Mouse (Mus musculus) intestine, embryonic 15.5 days (tissue): ENCODE measurements at regions not wholly inside any gene's neighbourhood (a gene's known extent, or its start where the extent isn't known, plus 50 kb on each side); places are given as distances from the start of the nearest gene placed in this dataset.

Source experiments
- ATAC-seq: fragments of 200-750 bp; cut with Nextera tagmentation; 2 replicates; pipeline ENCODE4 v1.8.0; 2017; ENCODE audit warnings: moderate TSS enrichment, moderate library complexity
- H3K27ac ChIP-seq: fragments of 300-500 bp; sonication (generic); 2 replicates; pipeline ENCODE4 v1.5.1; 2015; ENCODE audit warnings: mild to moderate bottlenecking, inconsistent platforms
- H3K27me3 ChIP-seq: fragments of 300-500 bp; sonication (generic); replicated peaks from 2 replicates; pipeline ENCODE4 v1.6.1; 2015; ENCODE audit warnings: inconsistent platforms
- H3K36me3 ChIP-seq: fragments of 300-500 bp; sonication (generic); 2 replicates; pipeline ENCODE4 v1.6.1; 2015; ENCODE audit warnings: inconsistent platforms
- H3K4me1 ChIP-seq: fragments of 300-500 bp; sonication (generic); replicated peaks from 2 replicates; pipeline ENCODE4 v1.6.1; 2015; ENCODE audit warnings: inconsistent platforms
- H3K4me2 ChIP-seq: fragments of 300-500 bp; sonication (generic); replicated peaks from 2 replicates; pipeline ENCODE4 v1.6.1; 2015; ENCODE audit warnings: mild to moderate bottlenecking, inconsistent platforms
- H3K4me3 ChIP-seq: fragments of 300-500 bp; sonication (generic); replicated peaks from 2 replicates; pipeline ENCODE4 v1.5.1; 2015; ENCODE audit warnings: inconsistent platforms
- H3K9ac ChIP-seq: fragments of 300-500 bp; sonication (generic); 2 replicates; pipeline ENCODE4 v1.6.1; 2015; ENCODE audit warnings: inconsistent platforms
- H3K9me3 ChIP-seq: fragments of 300-500 bp; sonication (generic); 2 replicates; pipeline ENCODE4 v1.6.1; 2016; ENCODE audit warnings: inconsistent platforms
- WGBS: fragments of 180-500 bp; shearing (Covaris S2); methylation state at CpG from one replicate; pipeline ENCODE4 v1.1.7; 2015; 5-methylcytosine and 5-hydroxymethylcytosine counted together

DNA sequence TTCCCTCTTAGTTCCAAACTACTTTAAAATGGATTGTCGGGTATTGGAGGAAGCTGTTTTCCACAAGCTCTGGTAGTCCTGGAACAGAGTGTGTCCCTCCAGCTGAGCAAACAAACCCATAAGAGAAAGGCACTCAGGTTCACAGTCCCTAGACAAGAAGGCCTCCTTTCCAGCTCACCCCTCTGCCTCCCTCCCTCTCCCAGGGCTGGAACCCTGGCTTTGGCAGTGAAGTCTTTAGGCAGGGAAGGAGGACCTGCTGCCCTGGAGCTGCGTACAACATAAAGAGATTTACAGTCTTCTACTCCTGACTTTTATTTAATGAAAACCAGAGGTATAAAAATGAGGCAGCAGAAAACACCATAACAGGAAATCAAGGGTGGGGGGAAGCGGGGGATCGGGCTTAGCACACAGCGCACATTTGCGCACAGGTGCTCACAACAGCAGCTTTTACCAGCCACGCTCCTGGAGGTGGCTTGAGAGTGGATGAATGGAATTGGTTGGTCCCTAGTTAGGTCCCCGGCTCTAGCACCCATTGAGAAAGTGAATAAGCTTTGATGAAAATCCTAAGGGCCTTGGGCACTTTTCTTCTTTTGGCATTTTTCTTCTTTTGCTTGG is 143.0 kb upstream of the Gmds start:
- no peaks in the 10 kb centered on the region for H3K9me3 ChIP-seq
- H3K27ac ChIP-seq = no peak overlapping the region
- no peak for ATAC-seq
- no peak overlapping the region for H3K4me3 ChIP-seq
- H3K9ac ChIP-seq = no peak overlapping the region
- no peaks in the 10 kb centered on the region for H3K27me3 ChIP-seq
- H3K4me1 ChIP-seq = no peaks in the 10 kb centered on the region; the same call in 1 of the 2 replicates
- no peaks in the 10 kb centered on the region for H3K36me3 ChIP-seq
- 70% methylated on average over 8 of the region's 8 CpGs for WGBS
- H3K4me2 ChIP-seq = no peak overlapping the region

DNA sequence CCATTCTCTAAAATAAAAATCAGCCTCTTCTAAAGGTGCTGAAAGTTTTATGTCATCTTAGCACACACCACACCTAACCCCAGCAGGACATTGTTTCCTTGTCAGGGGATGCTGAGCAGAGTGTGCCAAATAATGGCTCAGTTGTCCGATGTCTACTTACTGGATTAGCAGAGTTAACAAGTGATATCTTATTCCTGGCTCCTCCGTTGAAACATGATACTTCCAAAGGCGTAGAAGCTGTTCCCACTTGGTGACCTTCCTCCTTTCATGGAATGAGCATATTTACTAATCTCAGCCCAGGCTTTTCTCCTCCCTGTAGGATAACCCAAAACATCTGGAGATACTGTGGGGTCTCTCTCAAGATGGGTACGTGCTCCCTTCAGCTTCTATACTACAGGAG is 141.5 kb upstream of the Gmds start:
- Histone ChIP-seq H3K36me3 (no peaks in the 10 kb centered on the region), H3K4me3 (no peak overlapping the region), H3K4me2 (no peak overlapping the region), H3K9ac (no peak overlapping the region), H3K27ac (no peak overlapping the region), H3K27me3 (no peaks in the 10 kb centered on the region), H3K9me3 (no peaks in the 10 kb centered on the region), H3K4me1 (no peaks in the 10 kb centered on the region; the same call in 1 of the 2 replicates)
- no peak for ATAC-seq
- WGBS = 24% methylated on average over 4 of the region's 4 CpGs

DNA sequence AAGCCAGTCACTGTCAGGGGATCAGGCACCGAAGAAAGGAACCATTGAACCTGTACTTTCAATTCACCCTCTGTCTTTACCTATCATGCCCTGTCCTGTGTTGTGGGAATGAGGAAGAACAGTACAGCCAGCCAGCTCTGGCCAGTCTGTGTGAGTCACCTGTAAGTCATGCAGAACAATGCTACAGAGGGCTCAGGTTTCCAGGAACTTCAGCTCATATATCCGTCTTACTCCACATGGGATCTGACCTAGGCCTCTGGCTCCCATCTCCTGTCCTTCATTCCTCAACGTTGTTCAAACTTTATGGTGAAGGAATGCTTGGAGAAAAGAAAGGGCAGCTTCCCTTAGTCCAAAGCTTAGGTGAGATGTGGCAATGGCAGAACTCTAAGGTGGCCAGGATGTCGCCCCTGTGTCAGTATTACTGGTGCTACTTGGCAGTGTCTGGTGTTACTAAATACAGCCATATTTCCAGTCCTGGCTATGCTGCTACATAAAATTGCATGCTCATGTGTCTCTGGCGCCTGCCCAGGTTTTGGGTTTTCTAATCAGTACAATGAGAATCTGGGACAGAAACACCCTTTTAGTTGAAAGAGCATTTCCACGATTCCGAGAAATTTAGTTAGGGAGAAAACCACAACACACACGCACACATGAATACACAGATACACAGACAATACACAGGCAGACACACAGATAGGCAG is 140.7 kb upstream of the Gmds start:
- no peak for ATAC-seq
- Histone ChIP-seq H3K27me3 (no peaks in the 10 kb centered on the region), H3K9me3 (no peaks in the 10 kb centered on the region), H3K4me1 (no peaks in the 10 kb centered on the region; the same call in 1 of the 2 replicates), H3K36me3 (no peaks in the 10 kb centered on the region), H3K9ac (no peak overlapping the region), H3K4me2 (no peak overlapping the region), H3K27ac (no peak overlapping the region), H3K4me3 (no peak overlapping the region)
- WGBS = 83% methylated on average over 8 of the region's 8 CpGs

DNA sequence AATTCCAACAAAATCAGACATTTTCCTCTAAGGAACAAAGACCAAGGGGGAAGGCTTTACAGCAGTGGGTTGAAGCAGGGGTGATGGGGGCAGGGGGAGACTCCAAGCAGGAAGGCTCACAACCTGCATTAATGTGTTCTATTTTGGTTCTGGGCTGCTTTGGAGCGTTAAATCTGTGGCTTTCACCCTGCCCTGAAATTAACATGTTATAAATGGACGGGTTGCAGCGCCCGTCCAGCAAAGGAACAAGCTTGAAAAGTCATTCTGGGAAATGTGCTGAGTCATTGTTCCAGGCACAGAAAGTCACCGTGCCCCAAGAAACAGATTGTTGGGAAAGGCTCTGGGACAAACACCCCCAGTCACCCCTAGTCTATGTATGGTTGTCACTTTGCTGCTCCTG is 127.2 kb upstream of the Gmds start:
- Histone ChIP-seq H3K27me3 (no peaks in the 10 kb centered on the region), H3K36me3 (no peaks in the 10 kb centered on the region), H3K9me3 (no peaks in the 10 kb centered on the region), H3K4me1 (no peaks in the 10 kb centered on the region), H3K4me3 (no peak overlapping the region), H3K9ac (no peak overlapping the region), H3K4me2 (no peak overlapping the region), H3K27ac (no peak overlapping the region)
- 50% methylated on average over 5 of the region's 5 CpGs for WGBS
- ATAC-seq = no peak

DNA sequence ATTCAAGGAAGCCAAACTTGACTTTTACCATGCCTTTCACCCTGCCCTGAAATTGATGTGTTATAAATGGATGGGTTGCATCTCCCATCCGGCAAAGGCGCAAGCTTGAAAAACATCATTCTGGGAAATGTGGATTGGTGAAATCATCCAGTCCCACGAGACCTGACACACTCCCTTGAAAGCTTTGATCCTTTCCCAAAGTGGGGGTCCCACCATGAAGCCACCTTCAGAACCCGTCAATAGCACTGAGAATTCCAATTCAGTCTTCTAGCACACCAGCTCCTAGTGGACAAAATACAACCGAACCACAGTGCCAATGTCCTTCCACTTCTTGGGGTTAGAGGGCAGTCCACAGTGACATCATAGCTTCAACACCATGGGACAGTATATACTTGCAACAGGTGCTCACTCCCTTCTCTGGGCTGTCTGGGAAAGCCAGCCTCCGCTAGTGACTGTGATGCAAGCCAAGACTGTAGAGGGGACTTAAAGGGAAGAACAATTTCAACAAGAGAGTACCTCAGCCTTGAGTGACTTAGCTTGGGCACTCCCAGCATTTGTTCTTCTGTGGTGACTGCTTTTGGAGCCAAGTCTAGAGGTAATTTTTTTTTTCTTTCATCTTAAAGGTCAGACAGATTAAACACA is 126.6 kb upstream of the Gmds start:
- H3K27ac ChIP-seq = no peak overlapping the region
- H3K4me1 ChIP-seq = no peaks in the 10 kb centered on the region
- ATAC-seq = no peak
- 91% methylated on average over 6 of the region's 6 CpGs for WGBS
- no peaks in the 10 kb centered on the region for H3K36me3 ChIP-seq
- H3K9ac ChIP-seq = no peak overlapping the region
- no peaks in the 10 kb centered on the region for H3K27me3 ChIP-seq
- no peak overlapping the region for H3K4me3 ChIP-seq
- H3K9me3 ChIP-seq = no peaks in the 10 kb centered on the region
- no peak overlapping the region for H3K4me2 ChIP-seq

DNA sequence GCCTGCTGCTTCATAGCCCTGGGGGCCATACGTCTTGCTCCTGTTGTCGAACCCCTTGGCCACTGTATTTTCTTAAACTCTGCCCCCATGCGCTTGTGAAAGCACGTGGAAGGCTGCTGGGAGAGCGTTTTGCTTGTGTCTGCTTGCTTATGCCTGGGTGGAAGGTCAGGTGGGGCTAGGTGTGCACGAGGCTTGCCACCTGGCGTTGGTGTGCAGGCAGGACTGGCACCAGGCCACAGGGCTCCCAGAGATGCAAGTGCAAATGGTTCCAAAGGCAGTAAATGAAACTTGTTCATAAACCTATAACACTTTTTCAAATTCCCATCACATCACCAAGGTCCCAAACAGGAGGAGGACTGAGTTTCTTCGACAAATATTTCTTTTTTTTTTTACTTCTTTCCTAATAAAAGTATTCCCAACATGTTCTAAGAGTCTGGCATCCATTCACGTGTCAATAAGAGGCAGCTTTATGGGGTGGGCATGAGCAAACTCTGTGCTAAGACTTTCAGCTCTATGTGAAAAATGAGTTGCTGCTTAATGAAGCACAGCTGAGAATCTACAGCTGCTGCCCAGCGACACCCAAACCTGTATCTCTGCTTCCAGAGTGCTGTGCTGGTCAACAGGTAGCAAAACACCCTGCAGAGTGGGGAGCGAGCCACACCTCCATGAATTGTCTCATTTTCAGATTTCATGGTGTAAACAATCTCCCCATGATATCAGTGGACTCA is 116.0 kb upstream of the Gmds start:
- no peak overlapping the region for H3K9ac ChIP-seq
- no peaks in the 10 kb centered on the region for H3K4me1 ChIP-seq
- H3K4me3 ChIP-seq = no peak overlapping the region
- no peaks in the 10 kb centered on the region for H3K27me3 ChIP-seq
- no peaks in the 10 kb centered on the region for H3K9me3 ChIP-seq
- 78% methylated on average over 11 of the region's 11 CpGs for WGBS
- no peak for ATAC-seq
- H3K27ac ChIP-seq = no peak overlapping the region
- no peak overlapping the region for H3K4me2 ChIP-seq
- no peaks in the 10 kb centered on the region for H3K36me3 ChIP-seq

DNA sequence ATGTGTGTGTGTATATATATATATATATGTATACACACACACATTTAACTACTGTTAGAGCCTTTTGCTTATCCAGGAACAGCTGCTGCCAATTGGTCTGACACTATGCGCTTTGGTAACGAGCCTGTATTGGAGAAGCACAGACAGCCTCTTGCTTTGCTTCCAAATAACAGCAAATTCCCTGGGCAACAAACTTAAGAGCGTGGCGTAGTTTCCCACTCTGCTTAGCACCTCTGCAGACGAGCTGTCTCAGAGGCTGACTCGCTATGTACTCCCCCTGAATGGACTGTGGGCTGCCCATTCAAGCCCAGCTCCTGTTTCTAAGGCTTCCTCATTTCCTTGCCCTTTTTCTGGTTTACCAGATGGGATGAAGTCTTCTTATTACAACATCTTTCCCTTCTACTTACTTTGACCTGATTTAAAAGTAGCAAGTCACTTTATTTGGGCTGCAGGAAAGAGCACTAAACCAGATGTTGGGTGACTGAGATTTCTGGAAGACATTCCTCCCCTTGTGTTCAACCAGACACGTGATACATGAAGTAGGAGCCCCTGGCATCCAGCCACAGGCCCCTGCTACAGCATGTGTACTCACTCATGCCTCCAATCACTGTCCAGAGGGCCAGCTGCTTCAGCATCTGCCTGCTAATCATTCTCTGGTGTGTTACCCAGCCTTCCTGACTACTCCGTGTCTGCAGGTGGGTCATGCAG is 111.3 kb upstream of the Gmds start:
- peak; percentile 72 for ATAC-seq
- Histone ChIP-seq H3K4me3 (no peak overlapping the region), H3K27me3 (no peaks in the 10 kb centered on the region), H3K4me2 (no peak overlapping the region), H3K9me3 (no peaks in the 10 kb centered on the region), H3K36me3 (no peaks in the 10 kb centered on the region), H3K27ac (no peak overlapping the region), H3K9ac (no peak overlapping the region), H3K4me1 (no peaks in the 10 kb centered on the region)
- 44% methylated on average over 8 of the region's 8 CpGs for WGBS

DNA sequence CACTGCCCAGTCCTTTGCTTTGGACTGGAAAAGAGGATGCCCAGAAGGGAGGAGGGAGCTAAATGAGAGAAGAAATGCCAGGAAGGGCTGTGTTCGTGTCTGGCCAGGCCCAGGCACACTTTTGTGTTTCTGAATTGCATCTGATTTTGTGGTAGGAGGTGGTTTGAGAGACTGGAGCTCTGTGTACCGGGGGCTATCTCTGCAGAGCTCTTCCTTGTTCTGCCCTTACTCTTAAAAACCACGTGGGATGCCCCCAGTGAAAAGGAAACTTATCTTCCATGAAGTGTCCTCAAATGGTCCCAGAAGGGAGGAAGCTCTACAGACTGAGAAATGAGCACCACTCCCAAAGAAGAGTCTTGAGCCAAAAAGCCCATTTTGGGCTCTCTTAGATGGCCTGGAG is 106.0 kb upstream of the Gmds start:
- H3K4me3 ChIP-seq = no peak overlapping the region
- H3K36me3 ChIP-seq = no peaks in the 10 kb centered on the region
- no peaks in the 10 kb centered on the region for H3K4me1 ChIP-seq
- H3K27ac ChIP-seq = no peak overlapping the region
- no peaks in the 10 kb centered on the region for H3K27me3 ChIP-seq
- 52% methylated on average over 3 of the region's 3 CpGs for WGBS
- no peak overlapping the region for H3K9ac ChIP-seq
- no peak overlapping the region for H3K4me2 ChIP-seq
- no peak for ATAC-seq
- H3K9me3 ChIP-seq = no peaks in the 10 kb centered on the region

DNA sequence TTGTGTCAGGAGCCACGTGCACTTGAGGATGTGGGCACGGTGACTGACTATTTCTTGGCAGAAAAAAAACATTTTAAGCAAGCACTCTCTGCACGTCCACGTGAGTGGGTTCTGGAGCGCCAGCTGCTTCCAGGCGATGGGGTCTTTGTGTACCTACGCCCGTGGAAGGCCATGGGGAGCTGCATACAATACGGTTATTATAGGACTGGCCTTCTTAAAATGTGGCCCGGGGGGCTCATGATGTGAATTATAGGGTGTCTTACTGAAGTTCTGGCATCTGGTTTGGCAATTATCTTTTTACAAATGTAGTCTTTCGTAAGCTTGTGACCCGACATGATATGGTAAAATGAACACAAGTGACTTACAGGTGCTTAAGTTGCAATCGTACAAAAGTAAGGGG is 103.5 kb upstream of the Gmds start:
- no peaks in the 10 kb centered on the region for H3K9me3 ChIP-seq
- ATAC-seq = no peak
- H3K36me3 ChIP-seq = no peaks in the 10 kb centered on the region
- H3K27me3 ChIP-seq = no peaks in the 10 kb centered on the region
- H3K4me1 ChIP-seq = no peaks in the 10 kb centered on the region
- 87% methylated on average over 13 of the region's 13 CpGs for WGBS
- H3K9ac ChIP-seq = no peak overlapping the region
- no peak overlapping the region for H3K27ac ChIP-seq
- no peak overlapping the region for H3K4me2 ChIP-seq
- H3K4me3 ChIP-seq = no peak overlapping the region

DNA sequence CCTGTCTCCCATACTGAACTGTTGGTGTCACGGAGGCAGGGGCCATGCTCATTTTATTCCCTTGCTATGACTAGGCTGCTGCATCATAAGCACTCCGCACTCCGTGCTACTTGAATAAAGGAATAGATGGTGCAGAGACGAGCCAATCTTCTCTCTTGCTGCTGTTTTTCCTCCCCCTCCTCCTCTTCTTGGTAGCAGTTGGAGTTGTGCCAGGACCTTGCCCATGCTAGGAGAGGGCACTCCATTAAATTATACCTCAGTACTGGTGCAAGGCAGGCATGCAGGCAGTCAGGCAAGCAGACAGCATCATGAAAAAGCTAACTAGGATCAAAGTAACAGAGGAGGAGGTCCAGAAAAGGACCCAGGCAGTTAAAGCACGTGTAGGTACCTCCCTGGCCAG is 96.6 kb upstream of the Gmds start:
- Histone ChIP-seq H3K4me1 (no peaks in the 10 kb centered on the region), H3K4me2 (no peak overlapping the region), H3K27me3 (no peaks in the 10 kb centered on the region), H3K9ac (no peak overlapping the region), H3K27ac (no peak overlapping the region), H3K9me3 (no peaks in the 10 kb centered on the region), H3K36me3 (no peaks in the 10 kb centered on the region), H3K4me3 (no peak overlapping the region)
- 72% methylated on average over 5 of the region's 5 CpGs for WGBS
- ATAC-seq = no peak

DNA sequence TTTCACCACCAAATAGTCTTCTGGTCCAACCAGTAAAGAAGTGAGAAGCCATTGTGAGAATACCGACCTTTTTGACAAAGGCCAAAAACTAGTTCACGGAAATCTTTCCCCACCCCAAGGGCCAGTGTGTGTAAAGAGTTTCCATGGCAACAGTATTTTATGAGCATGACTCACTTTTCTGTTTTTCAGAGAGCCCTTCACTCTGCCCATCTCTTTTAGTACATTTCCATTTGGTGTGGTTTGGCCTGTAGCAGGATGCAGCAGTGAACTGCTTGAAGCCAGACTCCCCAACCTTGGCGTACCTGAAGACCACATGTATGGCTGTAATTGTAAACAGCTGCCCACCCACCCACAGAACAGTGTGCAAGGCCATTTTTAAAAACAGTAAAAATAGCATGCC is 89.9 kb upstream of the Gmds start:
- Histone ChIP-seq H3K9me3 (no peaks in the 10 kb centered on the region), H3K36me3 (no peaks in the 10 kb centered on the region), H3K4me1 (no peaks in the 10 kb centered on the region), H3K4me3 (no peak overlapping the region), H3K27me3 (no peaks in the 10 kb centered on the region), H3K9ac (no peak overlapping the region), H3K27ac (no peak overlapping the region), H3K4me2 (no peak overlapping the region)
- no peak; the same call in 1 of the 2 replicates for ATAC-seq
- 52% methylated on average over 3 of the region's 3 CpGs for WGBS

DNA sequence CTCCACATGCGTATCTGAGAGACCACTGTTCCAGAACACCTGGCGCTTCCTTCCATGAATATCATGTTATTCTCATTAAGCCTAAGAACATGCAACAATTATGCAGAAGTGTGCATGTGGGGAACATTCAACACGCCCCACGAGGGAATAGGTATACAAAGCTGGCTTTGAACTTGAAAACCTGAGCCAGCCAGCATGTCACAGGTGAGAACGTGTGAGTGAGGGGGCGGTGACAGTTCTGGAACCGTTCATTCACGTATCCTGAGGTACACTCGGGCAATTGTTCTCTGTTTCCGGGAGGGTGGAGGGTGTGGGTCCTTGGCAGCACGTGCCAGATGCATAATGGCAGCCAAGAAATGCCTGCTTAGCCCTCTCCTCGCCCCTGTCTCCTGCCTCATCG is 88.4 kb upstream of the Gmds start:
- Histone ChIP-seq H3K9me3 (no peaks in the 10 kb centered on the region), H3K27ac (no peak overlapping the region), H3K4me3 (no peak overlapping the region), H3K4me2 (no peak overlapping the region), H3K4me1 (no peaks in the 10 kb centered on the region), H3K36me3 (no peaks in the 10 kb centered on the region), H3K27me3 (no peaks in the 10 kb centered on the region), H3K9ac (no peak overlapping the region)
- 86% methylated on average over 13 of the region's 13 CpGs for WGBS
- no peak for ATAC-seq
